ENCODE assay signal across 32 mouse cellular contexts in the genomic region with DNA sequence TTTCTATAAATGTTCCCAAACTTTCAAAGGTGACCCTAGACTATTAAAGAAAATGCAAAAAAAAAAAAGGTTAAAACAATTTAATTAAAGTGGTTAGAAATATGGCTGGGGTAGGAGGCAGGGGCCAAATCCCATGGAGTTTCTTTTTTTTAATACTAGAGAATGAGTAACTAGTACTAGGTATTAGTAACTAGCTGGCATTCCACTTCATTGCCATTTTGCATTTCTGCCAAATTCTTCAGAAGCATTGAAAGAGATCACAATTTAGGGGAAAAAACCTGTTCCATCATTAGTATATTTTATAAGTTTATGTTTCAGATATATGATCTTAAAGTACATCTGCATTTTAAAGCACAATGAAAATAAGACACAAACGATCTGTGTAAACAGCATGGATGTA.
"Had no signal": no experiment of that assay in that cellular context is flagged by ENCODE, and none has a peak within 500 bp of the region (broad histone marks: within the 10 kb centered on the region; RNA-seq: fewer than 3 reads in every experiment).

No protein-coding gene starts in this region.

- H3K27ac ChIP-seq: heart, embryonic 10.5 days; heart, embryonic 13.5 days; heart, embryonic 15.5 days; hindbrain, embryonic 10.5 days; hindbrain, embryonic 12.5 days; hindbrain, embryonic 13.5 days; hindbrain, embryonic 14.5 days; hindbrain, embryonic 15.5 days; hindbrain, postnatal 0 days; intestine, embryonic 15.5 days; kidney, embryonic 15.5 days; kidney, postnatal 0 days; layer of hippocampus, adult 2 months; left cerebral cortex, adult 2 months had no signal

- H3K4me2 ChIP-seq: heart, embryonic 11.5 days; heart, embryonic 12.5 days; heart, embryonic 13.5 days; heart, embryonic 15.5 days; hindbrain, embryonic 12.5 days; hindbrain, embryonic 13.5 days; hindbrain, embryonic 14.5 days; hindbrain, embryonic 15.5 days; intestine, embryonic 15.5 days; kidney, embryonic 15.5 days had no signal

- H3K4me3 ChIP-seq: heart, embryonic 10.5 days; heart, embryonic 12.5 days; heart, embryonic 13.5 days; heart, embryonic 15.5 days; hindbrain, embryonic 10.5 days; hindbrain, embryonic 12.5 days; hindbrain, embryonic 13.5 days; hindbrain, embryonic 15.5 days; intestine, embryonic 15.5 days; kidney, embryonic 15.5 days; layer of hippocampus, adult 2 months; left cerebral cortex, adult 2 months had no signal

- H3K27me3 ChIP-seq: heart, embryonic 12.5 days; heart, embryonic 13.5 days; heart, embryonic 15.5 days; hindbrain, embryonic 12.5 days; hindbrain, embryonic 13.5 days; hindbrain, embryonic 15.5 days; intestine, embryonic 15.5 days; kidney, embryonic 15.5 days had no signal

- H3K4me1 ChIP-seq: intestine, embryonic 15.5 days; kidney, embryonic 15.5 days had no signal

- H3K36me3 ChIP-seq: heart, embryonic 10.5 days; heart, embryonic 12.5 days; heart, embryonic 13.5 days; heart, embryonic 15.5 days; hindbrain, embryonic 10.5 days; hindbrain, embryonic 12.5 days; hindbrain, embryonic 13.5 days; hindbrain, embryonic 15.5 days; intestine, embryonic 15.5 days; kidney, embryonic 15.5 days had no signal

- H3K9ac ChIP-seq: heart, embryonic 12.5 days; heart, embryonic 13.5 days; heart, embryonic 15.5 days; hindbrain, embryonic 12.5 days; hindbrain, embryonic 13.5 days; hindbrain, embryonic 14.5 days; hindbrain, embryonic 15.5 days; intestine, embryonic 15.5 days; kidney, embryonic 15.5 days had no signal

- ATAC-seq: hindbrain, embryonic 16.5 days; hindbrain, postnatal 0 days; inflammation-experienced regulatory T-cells, adult 6 months; intestine, embryonic 15.5 days; intestine, embryonic 16.5 days; intestine, postnatal 0 days had no signal

- DNase-seq: heart, postnatal 10 days; heart, postnatal 14 days; heart, postnatal 36 days; heart, postnatal 4 days; kidney, adult 11 months; kidney, adult 18-20 months; kidney, postnatal 10 days; kidney, postnatal 14 days; kidney, postnatal 25 days; kidney, postnatal 4 days; layer of hippocampus, adult 9-11 months; layer of hippocampus, postnatal 36 days had no signal

- H3K9me3 ChIP-seq: heart, embryonic 10.5 days; heart, embryonic 12.5 days; heart, embryonic 13.5 days; heart, embryonic 15.5 days; hindbrain, embryonic 10.5 days; hindbrain, embryonic 12.5 days; hindbrain, embryonic 13.5 days; hindbrain, embryonic 15.5 days; intestine, embryonic 15.5 days; kidney, embryonic 15.5 days had no signal
